Mouse (Mus musculus): ENCODE data around the gene Cdh16.
"Not testable (repeated sequence)": the region's sequence is repeated elsewhere in the genome, so short reads cannot be mapped to it uniquely, and the experiment has no call there.

DNA sequence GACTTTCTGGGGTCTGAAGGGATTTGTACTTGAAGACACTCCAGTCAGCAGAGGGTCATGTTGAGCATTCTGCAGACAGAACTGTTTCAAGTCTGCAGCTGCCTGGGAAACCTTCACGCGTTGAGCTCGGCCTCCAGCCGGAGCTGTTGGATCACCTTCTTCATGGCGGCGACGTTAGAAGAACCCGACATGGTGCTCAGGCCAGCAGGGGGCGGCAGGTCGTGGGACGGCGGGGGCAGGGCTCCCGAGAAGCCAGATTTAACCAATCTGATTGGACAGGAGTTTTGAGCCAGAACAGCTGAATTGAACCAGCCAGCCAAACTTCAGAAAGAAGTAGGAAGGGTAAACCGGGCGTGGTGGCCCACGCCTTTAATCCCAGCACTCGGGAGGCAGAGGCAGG lies 46.6 kb downstream of the Cdh16 start:
- not testable (repeated sequence) for TF ChIP-seq CTCF, EP300 (IDR thresholded peaks at IDR 0.05; ENCODE audit: low read depth)

Measured in liver, postnatal 0 days (tissue).